Mouse (Mus musculus) cortical plate, adult 2 months (tissue): ENCODE measurements at regions not wholly inside any gene's neighbourhood (a gene's known extent, or its start where the extent isn't known, plus 50 kb on each side); places are given as distances from the start of the nearest gene placed in this dataset.

ENCODE experiments used
- CTCF ChIP-seq: fragments of 200-500 bp; IDR thresholded peaks from 2 replicates; pipeline ENCODE4 v1.5.1; 2011; ENCODE audit warnings: mild to moderate bottlenecking, control low read depth, low read length; ENCODE audit not compliant: insufficient read depth; ENCODE audit errors: extremely low read depth
- POLR2A ChIP-seq: fragments of 200-500 bp; IDR thresholded peaks from 2 replicates; pipeline ENCODE4 v1.6.1; 2011; ENCODE audit warnings: mild to moderate bottlenecking, low read length, control low read depth; ENCODE audit not compliant: insufficient read depth; ENCODE audit errors: extremely low read depth

DNA sequence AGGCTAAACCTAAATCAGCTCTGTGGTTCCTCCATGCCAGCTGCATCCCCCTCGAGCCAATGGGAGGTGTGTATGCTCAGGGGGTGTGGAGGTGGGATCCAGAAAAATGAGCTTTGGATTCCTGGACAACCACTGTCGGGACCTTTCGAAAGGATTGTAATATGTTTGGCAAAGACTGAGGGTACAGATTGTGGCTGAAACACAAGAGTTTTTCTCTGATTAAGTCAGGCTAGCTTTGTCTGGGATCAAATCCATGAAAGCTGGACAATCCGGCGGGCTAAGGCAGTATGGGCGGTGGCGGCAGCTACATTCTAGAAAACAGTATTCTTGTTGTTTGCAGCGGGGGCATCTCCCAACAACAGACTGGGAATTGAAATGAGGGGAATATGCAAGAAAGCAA lies 93.2 kb downstream of the 2410131K14Rik start:
- no peak for TF ChIP-seq CTCF
- TF ChIP-seq POLR2A, result no peak
